ENCODE assay signal across 9 mouse cellular contexts in the genomic region with DNA sequence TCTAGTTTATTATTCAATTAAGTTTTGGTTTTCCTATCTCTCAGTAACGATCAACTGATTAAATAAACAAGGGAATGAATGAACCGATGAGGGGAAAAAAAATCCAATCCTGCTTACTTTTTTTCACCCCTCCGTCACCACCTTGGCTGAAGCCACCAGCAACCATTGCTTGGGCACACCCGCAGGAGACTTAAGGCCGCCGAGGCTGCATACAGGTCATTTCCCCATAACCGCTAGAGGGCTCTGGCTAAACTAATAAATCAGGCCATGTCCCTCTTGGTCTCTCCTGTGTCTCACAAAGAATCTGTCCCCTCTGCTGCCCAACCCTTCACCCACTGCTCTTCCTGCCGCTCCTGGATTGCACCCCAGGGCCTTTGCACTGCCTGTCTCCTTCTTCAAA.
DNase-seq lines count a peak whose midpoint lies in the region; ATAC-seq and TF ChIP-seq lines count a peak whose summit lies in the region.
"Had no signal": no experiment of that assay in that cellular context is flagged by ENCODE, and none has a peak within 500 bp of the region (broad histone marks: within the 10 kb centered on the region; RNA-seq: fewer than 3 reads in every experiment).

No protein-coding gene starts in this region.

- H3K9ac ChIP-seq in hindbrain, postnatal 0 days (replicated peaks; ENCODE audit: low read length) = no peak overlapping the region
- H3K9ac ChIP-seq: limb, embryonic 15.5 days had no signal

- no peak overlapping the region for H3K4me3 ChIP-seq in hindbrain, postnatal 0 days (ENCODE audit: low read length)

- peak overlapping the region; percentile 39 for H3K4me2 ChIP-seq in hindbrain, postnatal 0 days (ENCODE audit: low read depth, low read length)

- intact Hi-C loops in left cerebral cortex, postnatal 4 days (cut with DNase I) = no loop called here

- peak; percentile 63 for TF ChIP-seq CTCF in hindbrain, postnatal 0 days (IDR thresholded peaks at IDR 0.05; ENCODE audit: low read depth)

- H3K36me3 ChIP-seq in hindbrain, postnatal 0 days (ENCODE audit: insufficient read depth, low read length) = no peaks in the 10 kb centered on the region
- H3K36me3 ChIP-seq: limb, embryonic 15.5 days had no signal

- no peaks in the 10 kb centered on the region for H3K27me3 ChIP-seq in hindbrain, postnatal 0 days (ENCODE audit: insufficient read depth, low read length)

- 15% methylated on average over 8 of the region's 8 CpGs for WGBS in hindbrain, postnatal 0 days

- peak; percentile 61 for DNase-seq in left cerebral cortex, postnatal 4 days
- no peak for DNase-seq in left cerebral cortex, adult 18-20 months (ENCODE audit: low spot score in 2 of 2)
- peak; percentile 20 to 25 for DNase-seq in cerebellum, postnatal 36 days
- peak; percentile 76 for DNase-seq in hindbrain, postnatal 0 days (ENCODE audit: low spot score)
- DNase-seq in lung, postnatal 14 days = peak; percentile 11
- no peak for DNase-seq in layer of hippocampus, postnatal 36 days
- DNase-seq in adrenal gland, postnatal 25 days = no peak
- DNase-seq in spleen, postnatal 36 days (ENCODE audit: low spot score in 2 of 2) = no peak

- H3K4me1 ChIP-seq in hindbrain, postnatal 0 days (ENCODE audit: insufficient read depth, low read length) = 0 out of 2 replicates have a peak, but pooled peaks cover 4% of the 10 kb centered on the region

- no peak overlapping the region for H3K27ac ChIP-seq in hindbrain, postnatal 0 days
- H3K27ac ChIP-seq: limb, embryonic 15.5 days had no signal

- no peak for ATAC-seq in hindbrain, postnatal 0 days

- H3K9me3 ChIP-seq in hindbrain, postnatal 0 days (ENCODE audit: low read length) = no peaks in the 10 kb centered on the region
- H3K9me3 ChIP-seq: limb, embryonic 15.5 days had no signal

Comparison
In these comparisons a context has a peak if more than half of its experiments do, and no peak if none do; other contexts are left out.
1. DNase-seq: peak in left cerebral cortex, postnatal 4 days (single experiment), cerebellum, postnatal 36 days (2 of 2), hindbrain, postnatal 0 days (single experiment) and lung, postnatal 14 days (single experiment); none in left cerebral cortex, adult 18-20 months (0 of 2), layer of hippocampus, postnatal 36 days (0 of 2), adrenal gland, postnatal 25 days (single experiment) and spleen, postnatal 36 days (0 of 2).